Mouse (Mus musculus) mouse trophoblast stem cell (cell line): ENCODE measurements around the gene Cfap69.
"Not testable (repeated sequence)": the region's sequence is repeated elsewhere in the genome, so short reads cannot be mapped to it uniquely, and the experiment has no call there.

Source experiments
- in situ Hi-C, 2 experiments: fragments of 300-500 bp; cut with MseI, MboI; formaldehyde crosslinking; loops; 2 replicates in 1 of 2; 3 replicates in 1 of 2; pipeline ENCODE4 v1.15.1; 2025

Cfap69 gene

DNA sequence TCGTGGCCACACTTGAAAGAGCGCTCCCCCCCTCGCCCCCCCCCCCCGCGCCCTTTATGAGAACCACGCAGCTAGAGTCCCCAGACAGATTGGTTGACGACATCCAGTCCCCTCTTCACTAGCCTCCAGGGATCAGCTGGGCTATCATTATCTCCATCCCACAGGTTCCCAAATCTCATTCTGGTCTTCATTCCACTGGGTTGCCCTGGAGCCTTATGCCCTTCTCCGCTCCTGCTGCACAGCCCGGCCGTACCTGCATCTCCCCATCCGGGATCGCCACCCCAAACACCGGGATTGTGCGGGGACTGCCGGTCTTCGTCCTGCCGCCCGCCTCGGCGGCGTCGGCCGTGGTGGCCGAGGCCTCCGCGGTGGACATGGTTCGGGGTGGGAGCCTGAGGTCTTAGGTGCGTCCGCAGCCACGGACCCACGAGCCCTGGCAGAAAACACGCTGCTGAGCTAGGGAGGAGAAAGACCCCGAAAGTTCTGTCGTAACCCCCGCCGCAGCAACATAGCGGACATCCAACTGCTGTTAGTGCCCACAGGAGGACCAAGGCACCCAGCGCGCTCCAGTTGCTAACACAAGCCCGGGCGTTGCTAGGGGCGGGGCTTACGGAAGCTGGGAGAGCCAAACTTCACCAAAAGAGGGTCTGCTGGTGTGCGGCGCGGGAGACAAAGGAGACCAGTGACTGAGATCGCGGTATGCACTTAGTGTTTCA is at the start of gene Cfap69:
Gene Cfap69 (minus strand): TSS at position 585 of the 716 bp plus-strand sequence.
- in situ Hi-C loops: no loop called here

DNA sequence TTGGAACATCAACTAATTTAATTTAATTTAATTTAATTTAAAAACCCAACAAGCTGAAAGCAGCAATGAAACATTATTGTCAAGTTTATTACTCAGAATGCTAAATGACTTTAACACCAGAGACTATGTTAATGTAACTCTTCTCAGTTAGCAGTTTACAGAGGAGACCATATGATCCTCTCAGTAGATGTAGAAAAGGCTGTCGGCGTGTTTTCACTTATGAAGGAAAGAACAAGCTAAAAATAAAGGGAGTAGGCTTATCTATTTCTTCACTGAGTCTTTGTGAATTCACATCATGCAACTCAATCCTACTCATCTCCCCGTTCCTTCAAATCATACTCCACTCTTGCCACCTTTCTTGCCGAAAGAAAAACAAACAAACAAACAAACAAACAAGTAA is 47.0 kb upstream of the Cfap69 start:
- in situ Hi-C loops: no loop called here

DNA sequence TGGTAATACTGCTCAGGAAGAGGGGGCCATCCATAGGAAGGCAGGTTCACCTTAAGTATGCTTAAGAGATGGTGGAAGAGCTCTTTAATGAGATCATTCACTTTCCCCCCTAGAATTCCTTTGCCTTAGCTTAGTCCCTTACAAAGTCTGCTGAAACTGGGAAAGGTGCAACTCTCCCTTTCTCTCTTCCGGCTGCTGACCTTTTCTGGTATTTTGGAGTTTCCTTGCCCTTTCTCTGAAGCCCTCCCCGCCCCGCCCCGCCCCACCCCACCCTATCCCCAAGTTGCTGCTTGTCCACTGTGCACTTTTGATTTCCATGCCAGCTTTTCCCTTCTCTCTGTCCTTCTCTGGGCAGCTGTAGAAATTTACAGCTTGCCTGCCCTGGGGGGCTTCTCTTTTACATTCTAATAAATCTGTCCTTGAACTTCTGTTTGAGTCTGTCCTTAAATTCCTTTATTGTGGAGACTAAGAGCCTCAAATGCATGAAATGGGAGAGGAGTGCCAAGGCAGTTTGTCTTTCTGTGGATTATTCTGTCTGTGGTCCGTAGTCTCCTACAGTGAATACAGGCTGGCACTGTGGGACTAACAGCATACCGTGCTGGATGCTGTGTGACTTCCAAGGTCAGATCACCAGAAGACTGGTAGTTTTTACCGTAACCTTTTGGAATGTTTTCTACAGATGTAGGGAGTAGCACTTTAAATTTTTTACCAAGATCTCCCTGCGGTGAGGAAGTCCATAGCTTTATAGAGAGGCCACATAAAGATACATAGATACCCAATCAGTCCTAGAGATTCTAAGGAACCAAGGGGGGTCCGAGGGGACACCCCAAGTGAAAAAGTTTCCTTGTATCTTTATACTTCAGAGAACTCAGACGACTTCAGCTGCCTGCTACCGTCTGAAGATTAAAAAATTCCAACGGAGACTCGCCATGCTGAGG is 43.6 kb upstream of the Cfap69 start:
- in situ Hi-C loops: no loop called here

GRCm38 (mm10) chr5:5705019-5705418 is 41.0 kb upstream of the Cfap69 start:
- in situ Hi-C loops: no loop called here

DNA sequence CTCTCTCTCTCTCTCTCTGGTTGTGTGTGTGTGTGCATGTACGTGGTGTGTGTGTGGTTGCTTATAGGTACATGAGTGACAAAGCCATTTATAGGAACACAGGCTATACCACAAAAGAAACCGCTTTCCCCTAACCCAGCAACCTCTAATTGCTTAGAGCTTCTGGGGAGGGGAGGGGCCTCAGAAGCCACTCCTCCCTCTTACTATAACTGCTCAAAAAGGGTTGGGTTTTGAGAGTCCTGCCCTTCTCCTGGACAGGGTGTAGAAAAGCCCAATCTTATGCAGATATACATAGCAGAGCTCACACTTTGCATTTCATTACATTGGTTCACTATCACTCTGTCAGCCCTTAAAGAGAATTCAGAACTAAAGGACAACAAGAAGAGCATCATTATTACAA is 36.3 kb upstream of the Cfap69 start:
- in situ Hi-C loops: no loop called here

DNA sequence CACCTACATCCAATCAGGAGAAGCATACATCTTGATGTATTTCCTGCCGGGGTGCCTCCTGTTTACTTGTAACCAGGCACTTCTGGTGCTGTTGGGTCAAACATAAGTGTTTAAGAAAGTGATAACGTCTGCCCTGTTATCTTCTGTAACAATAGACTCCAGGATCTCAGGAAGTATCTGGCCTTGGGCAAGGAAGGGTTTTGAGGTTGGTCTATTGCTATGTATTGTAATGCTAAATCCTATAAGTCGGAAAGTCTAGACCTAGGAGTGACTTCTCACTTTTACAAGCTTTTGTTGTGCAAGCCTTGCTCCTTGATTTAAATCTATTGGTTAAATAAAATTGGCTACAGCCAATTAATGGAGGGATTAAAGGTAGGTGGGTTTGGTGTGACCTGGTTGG is 34.8 kb upstream of the Cfap69 start:
- in situ Hi-C loops: no loop called here

GRCm38 (mm10) chr5:5695401-5695942 is 31.4 kb upstream of the Cfap69 start:
- in situ Hi-C loops: no loop called here

DNA sequence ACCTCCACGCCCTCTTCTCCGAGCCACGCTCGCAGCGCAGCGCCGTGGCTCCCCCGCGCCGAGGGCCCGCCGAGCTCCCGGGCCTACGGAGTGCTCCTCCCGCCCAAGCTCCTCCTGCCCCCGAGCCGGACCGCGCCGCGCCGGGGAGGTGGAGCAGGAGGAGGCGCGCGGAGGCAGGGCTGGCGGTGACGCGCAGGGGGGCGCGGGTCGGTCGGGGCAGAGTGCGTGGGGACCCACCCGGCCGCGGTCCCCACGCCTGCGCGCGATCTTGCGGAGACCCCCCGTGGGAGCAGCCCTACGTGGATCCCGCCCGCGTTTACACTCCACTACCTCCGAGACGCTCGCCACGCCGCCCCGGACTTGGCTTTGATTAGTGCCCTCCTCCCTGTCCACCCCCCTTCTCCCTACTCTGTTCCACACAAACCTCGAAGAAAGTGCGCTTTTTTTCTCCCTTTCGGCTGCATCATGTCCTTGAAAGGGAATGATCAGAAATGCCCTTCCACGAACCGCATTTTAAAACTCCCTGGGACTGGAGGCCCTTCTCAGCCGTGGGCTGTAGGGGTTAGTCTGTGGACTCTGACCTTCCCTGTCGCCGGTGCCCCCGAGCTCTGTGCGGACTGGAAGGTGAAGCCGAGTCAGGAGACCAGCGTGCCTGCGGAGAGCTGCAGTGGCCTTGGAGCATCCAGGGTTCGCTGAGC is 30.1 kb upstream of the Cfap69 start, which contains the start of gene Steap2:
Gene Steap2 (minus strand): TSS at position 623 of the 698 bp plus-strand sequence.
- in situ Hi-C loops: no loop called here

- in situ Hi-C loops: no loop called here
Measured at GRCm38 (mm10) chr5:5693541-5693955, 29.5 kb upstream of the Cfap69 start.

DNA sequence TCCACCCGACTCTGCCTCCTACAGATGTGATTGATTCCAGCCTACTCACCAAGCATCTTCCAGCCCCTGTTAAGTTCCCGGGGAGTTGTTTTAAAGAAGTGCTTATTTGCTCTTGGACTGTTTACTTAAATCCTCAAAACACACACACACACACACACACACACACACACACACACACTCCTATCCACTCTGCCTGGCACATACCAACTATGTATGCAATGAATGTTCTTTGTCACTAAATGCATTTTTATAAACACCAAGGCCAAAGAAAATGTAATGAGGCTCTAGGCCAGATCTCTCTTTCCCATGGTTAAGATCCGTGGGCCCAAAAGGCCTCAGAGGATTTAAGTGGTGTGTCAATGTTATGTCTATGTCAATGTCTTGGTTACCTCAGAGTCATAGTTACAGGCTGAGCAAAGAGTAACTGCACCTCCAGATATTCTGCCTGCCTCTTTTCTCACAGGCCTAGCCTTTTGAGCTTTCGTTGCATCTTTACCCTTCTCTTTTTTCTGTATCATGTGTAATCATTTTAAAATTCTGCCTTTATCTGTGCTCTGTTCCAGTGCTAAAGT is 28.2 kb upstream of the Cfap69 start:
- in situ Hi-C loops: no loop called here

GRCm38 (mm10) chr5:5688945-5689540 is 25.0 kb upstream of the Cfap69 start:
- in situ Hi-C loops: no loop called here

GRCm38 (mm10) chr5:5688228-5688627 is 24.2 kb upstream of the Cfap69 start:
- in situ Hi-C loops: no loop called here

DNA sequence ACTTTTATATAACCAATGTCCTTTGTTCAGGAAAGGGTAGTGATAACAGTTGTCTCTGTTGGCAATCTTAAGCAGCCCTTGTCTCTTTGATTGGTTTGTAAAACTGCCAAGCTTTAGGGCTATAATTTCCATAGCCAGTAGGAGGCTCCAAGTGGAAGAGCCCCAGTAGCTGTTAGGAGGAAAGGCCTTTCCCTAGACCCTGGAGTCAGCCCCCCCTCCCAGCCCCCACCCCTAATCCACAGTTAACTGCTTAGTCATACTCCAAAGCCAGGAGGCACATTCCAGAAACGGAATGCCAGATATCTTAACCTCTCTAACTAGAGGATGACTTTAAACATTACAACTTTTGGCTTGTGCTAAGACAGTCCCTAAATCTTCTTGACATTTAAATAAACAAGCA is 22.9 kb upstream of the Cfap69 start:
- in situ Hi-C loops: no loop called here

DNA sequence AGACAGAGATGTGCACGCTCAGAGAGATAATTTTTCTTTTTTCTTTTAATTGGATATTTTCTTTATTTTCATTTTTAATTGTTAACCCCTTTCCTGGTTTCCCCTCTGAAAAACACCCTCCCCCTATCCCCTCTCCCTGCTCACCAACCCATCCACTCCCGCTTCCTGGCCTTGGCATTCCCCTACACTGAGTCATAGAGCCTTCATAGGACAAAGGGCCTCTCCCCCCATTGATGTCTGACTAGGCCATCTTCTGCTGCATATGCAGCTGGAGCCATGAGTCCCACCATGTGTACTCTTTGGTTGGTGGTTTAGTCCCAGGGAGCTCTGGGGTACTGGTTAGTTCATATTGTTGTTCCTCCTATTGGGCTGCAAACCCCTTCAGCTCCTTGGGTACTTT is 20.9 kb upstream of the Cfap69 start:
- in situ Hi-C loops: not testable (repeated sequence)

DNA sequence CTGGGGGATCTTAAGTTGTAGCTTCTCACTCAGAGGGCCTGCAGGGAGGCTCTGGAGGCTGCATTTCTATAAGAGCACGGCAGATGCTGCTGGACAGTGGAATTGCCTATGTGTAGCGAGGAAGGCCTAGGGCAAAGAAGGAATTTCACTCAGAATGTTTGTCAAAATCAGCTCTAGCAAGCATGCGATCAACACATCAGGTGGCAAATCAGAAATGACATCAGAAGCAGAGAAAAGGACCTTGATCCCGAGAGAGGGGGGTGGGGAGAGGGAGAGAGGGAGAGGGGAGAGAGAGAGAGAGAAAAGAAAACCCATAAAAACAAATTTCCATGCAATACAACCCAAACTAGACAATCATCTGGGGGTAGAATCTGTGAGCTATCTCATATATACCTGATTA is 19.3 kb upstream of the Cfap69 start:
- in situ Hi-C loops: no loop called here

- in situ Hi-C loops: no loop called here
Measured at GRCm38 (mm10) chr5:5679459-5679858, 15.4 kb upstream of the Cfap69 start.

GRCm38 (mm10) chr5:5676082-5676481 is 12.0 kb upstream of the Cfap69 start:
- in situ Hi-C loops: no loop called here

- in situ Hi-C loops: no loop called here
Measured at GRCm38 (mm10) chr5:5668920-5669319, 4.9 kb upstream of the Cfap69 start.

DNA sequence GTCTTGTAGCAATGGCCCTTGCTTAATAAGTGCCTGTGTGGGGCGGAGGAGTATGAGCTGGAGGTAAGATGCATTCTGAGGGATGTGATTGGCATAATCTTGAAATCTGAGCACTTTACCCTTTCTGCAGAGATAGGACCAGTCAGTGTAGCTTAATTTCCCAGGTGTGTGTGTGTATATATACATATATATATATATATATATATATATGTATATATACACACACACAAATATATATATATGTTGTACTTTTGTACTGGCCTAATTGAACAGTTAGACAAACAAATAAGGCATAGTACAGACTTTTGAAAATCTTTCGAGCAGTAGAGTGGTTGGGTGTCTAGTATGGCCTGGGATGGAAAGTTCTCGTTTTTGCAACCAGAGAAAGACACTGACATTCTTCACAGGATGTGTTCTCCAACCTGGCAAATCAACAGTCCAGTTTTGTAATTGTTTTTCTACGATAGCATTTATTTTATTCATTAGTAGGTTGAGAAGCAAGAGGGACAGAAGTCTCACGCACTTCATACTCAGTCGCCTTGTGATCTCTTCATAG is 410 bp upstream of the Cfap69 start:
- in situ Hi-C loops: no loop called here

DNA sequence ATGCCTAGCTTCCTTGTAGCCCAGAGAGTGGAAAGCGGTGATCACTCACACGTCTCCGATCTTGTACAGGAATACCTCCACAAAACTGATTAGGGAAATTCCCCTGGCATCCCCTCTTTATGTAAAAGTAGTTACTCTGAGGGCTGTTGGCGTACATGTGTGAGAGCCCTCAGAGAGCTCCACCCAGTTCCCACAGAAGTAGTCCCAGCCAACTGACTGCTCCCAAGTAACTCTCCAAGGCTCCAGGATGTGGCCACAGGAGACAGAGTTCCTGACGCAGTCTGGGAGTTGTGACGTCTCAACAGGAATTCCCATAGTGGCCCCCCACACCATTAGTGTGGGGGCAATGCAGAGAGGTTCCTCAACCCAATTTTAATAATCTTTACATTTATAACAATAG is 982 bp downstream of the Cfap69 start:
- in situ Hi-C loops: no loop called here

DNA sequence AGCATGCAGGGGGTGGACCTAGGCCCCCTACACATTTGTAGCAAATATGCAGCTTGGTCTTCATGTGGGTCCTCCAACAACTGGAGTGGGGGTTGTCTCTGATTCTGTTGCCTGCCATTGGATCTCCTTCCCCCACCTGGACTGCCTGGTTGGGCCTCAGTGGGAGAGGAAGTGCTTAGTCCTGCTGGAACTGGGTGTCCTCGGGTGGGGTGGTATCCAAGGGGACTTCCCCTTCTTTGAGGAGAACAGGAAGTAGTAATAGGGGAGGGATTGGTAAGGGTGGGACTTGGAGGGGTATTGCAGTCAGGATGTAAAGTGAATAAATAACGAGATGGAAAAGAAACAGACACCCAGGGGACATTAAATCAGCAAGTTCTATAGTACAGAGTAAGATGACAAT is 5.4 kb downstream of the Cfap69 start:
- in situ Hi-C loops: no loop called here
